Mouse (Mus musculus) frontal cortex, postnatal 25 days (tissue): ENCODE results near the gene Irf2bp2.
A peak's percentile ranks its signal among the peaks of the same experiment; 100 is the strongest.

Source experiments
- DNase-seq, 2 experiments: peaks; one replicate each; pipeline ENCODE4 v3.0.0; 2022; ENCODE audit warnings: low spot score in 2 of 2

The Irf2bp2 gene

GRCm38 (mm10) chr8:126567674-126568073 lies 26.1 kb downstream of the Irf2bp2 start:
- DNase-seq: no peak

DNA sequence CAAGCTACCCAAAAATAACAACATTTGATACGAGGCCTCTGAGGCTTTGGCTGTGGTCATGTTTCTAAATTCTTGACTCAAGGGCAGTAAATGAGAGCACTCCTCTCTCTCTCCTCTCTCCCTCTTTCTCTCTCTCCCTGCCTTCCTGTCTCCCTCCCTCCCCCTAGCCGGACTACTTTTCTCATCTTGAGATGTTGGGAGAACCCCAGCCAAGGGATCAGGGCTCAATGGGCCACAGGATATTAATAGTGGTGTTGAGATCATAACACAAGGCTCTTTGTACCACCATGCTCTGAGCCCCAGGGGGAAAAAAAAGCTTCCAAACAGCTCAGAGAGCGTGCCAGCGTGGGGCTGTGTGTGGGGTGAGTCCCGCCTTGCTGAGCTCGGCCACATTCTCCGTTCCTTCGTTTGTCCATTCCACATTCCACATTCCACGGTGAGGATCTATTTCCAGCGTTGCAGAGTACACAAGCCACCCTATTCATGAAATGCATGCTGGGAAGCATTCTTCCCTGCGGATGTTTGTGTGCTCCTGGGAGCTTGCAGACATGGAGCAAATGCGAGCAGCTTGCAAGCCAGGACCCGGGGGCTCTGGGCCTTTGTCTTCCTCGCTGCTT lies 27.2 kb downstream of the Irf2bp2 start:
- no peak for DNase-seq

GRCm38 (mm10) chr8:126565954-126566445 lies 27.8 kb downstream of the Irf2bp2 start:
- DNase-seq: no peak

DNA sequence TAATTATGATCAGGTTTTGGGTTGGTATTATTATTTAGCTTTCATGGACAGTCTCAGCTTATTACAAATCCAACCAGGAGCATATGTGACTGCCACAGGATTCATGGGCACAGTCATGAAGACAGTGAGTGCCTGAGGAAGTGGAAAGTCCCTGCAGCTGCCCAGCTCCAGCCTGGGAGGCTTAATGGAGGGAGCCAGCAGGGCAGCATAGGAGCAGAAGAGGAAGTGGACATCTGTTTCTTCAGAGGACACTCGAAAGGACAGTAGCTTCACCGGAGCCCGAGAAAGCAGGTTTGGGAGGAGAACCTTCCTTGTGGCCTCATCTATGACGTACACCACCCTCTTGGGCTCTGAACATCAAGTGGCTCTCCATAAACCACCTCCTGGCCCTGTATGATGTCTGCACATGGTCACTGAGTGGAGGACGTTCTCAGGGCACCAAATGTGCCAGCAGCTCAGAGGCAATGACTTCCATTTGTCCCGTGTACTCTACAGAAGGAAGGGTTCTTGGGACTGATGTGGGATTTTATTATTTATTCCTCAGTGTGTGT lies 28.5 kb downstream of the Irf2bp2 start:
- DNase-seq: no peak

DNA sequence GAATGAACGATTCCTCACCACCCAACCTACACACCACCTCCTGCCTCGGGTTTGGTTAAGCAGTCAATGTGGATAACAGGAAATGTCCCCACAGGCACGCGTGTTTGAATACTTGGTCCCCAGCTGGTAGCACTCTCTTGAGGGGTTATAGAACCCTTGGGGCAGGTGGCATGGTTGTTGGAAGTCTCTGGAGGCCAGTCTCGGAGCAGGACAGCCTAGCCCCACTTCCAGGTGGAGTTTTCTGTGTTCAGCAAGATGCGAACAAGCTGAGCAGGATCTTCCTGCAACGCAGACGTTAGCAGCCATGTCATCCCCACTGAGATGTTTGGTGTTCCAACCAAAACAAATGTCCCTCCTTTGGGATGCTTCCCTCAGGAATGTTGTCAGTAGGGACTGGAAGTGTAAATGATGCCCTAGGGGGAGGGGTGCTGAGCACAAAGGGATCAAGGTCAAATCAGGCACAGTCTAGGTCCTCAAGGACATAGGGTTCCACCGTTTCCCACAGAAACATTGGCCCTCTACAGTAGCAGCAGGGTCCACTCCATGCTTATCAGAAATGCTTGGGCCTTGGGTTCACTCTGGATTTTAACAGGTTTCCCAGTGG lies 29.1 kb downstream of the Irf2bp2 start:
- no peak for DNase-seq

- no peak for DNase-seq
Measured at GRCm38 (mm10) chr8:126561316-126561841, 32.4 kb downstream of the Irf2bp2 start.

DNA sequence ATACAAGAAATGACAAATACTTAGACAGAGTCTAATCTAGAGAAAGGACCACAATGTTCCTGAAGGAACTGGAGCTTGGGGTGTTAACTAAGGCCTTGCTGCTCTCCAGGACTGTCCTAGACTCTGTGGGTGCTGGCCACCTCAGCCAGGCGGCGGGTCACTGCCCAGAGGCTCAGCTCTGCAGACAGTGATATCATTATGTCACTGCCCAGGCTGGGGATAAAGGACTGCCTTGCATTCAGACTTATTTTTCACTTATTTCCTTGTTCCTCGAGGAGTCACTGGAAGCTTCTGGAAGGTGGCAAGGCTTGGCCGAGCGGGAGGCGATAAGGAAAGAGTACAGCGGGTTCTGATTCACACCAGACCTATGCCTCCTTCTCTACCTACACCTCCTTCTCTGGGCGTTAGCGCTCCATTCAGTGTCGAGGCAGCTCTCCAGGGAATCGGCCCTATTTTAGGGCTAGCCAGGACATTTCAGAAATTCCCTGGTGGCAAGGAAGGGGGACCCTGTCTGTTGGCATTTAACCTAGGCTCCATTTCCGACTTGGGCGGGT lies 35.3 kb downstream of the Irf2bp2 start:
- DNase-seq: no peak

DNA sequence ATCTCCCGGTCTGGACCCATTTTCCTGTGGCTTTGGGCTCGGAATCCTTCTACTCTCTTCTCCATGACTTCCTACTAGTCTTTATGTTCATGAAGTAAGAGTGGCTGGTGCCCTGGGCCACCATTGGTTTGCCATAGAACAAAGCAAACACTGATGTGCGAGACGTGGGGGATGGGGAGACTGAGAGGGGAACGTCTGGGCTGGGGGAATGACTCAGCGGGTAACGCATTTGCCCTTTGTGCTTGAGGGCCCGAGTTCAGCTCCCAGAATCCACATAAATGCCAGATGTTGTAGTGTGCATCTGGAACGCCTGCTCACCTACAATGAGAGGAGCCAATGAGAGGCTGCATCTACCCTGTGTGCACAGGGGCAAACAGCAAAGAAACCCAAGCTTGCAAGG lies 36.4 kb downstream of the Irf2bp2 start:
- DNase-seq: no peak

DNA sequence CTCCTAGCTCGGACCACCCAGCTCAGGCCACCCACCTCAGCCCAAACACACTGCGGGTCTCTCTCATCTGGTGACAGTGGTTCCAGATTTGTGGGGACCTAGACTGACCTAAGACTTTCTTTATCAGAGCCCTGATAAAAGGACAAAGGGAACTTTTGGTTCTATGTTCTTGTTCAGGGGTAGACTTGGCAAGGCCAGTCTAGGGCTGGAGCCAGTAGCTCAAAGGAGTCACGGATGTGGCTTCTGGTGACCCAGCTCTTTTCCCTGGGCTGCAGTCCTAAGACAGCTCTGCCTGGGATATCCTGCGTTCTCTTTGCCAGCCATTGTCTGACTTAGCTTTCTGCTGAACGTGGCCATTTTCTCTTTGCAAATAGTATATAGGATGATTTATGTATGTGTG lies 37.1 kb downstream of the Irf2bp2 start:
- no peak for DNase-seq

GRCm38 (mm10) chr8:126554741-126555140 lies 39.0 kb downstream of the Irf2bp2 start:
- DNase-seq: no peak

GRCm38 (mm10) chr8:126551871-126552270 lies 41.9 kb downstream of the Irf2bp2 start:
- DNase-seq: no peak

DNA sequence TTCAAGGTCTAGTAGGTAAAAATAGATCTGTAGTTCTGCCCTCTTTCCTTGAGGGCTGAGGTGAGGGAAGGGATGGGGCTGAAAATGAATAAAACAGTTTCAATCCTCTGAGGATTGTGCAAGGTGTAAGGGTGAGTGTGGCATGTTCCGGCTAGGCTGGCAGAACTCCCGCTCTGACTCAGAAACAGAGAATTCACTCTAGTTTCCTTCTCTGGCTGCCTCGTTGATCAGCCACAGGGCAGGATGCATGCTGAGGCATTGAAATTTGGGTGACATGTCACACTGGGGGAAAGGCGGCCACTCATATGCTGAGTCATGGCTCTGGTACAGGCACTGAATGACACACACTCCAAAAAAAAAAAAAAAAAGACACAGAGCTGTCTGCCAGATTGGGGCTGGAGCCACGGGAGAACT lies 42.8 kb downstream of the Irf2bp2 start:
- DNase-seq: no peak

DNA sequence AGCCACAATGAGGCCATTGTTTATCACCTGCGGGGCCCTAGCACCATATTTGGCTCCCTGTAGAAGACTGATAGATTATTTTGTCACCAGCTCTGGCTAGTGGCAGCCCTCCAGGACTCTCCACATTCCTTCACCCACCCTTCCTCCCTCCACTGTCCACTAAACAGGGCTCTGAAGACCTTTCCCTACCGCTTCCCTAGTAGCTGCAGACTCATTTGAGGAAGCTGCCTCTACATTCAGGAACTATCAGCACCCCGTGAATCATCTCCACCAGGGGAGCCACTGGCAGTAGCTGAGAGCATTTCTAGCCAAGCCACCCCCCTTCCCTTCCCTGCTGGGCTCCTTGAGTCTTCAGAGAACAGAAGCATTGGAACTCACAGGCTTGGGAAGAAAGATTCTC lies 45.9 kb downstream of the Irf2bp2 start:
- no peak for DNase-seq

DNA sequence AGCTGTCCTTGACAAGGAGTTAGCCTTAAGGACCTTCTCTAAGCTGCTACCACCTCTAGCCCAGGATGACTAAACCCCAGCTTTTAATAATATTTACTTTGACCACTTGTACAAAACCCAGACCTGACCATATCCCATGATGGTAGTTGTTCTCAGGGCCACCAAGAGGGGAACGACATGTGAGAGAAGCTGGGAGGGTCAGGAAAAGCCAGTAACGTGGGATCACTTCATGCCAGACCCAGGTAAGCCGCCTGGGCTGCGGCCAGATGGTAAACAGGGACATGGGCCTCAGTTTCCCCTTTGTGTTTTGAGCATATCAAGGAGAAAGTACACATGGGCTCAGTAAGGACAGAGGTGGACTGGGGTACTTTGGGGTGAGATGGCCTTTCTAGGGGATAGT lies 46.4 kb downstream of the Irf2bp2 start:
- no peak for DNase-seq

DNA sequence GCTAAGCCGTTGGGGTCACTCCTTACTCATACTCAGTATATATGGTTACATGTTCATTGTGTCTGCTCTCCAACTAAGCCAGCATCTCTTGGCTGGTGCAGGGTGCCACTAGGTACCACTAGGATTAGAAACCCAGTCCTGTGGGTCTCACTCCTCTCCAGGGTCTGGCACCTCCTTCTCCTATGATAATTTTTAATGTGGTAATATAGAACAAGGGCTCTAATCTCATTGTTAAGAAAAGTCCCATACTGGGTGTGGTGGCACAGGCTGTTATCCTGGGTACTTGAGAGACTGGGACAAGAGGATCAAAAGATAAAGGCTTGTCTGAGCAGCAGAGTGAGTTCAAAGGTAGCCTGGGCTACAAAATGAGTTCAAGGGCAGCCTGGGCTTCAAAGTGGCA lies 47.3 kb downstream of the Irf2bp2 start:
- no peak for DNase-seq

DNA sequence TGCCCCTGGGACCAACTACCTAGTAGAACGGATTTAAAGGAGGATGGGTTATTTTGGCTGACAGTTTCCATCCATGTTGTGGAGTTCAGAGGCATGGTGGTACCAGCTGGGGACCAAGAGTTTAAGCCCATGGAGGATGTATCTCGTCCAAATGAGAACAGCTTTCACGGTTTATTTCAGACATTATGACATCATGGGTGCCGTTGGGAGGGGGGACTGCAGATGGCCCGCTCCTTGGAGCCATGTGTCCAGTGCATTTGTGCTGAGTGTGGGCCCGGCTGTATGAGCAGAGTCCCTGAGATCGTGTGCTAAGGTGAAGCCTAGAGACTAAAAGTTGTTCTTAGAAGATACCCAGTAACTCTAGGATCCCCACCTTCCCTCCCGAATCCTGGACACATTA lies 50.4 kb downstream of the Irf2bp2 start:
- no peak for DNase-seq

- DNase-seq: no peak
Measured at GRCm38 (mm10) chr8:126542757-126543156, 51.0 kb downstream of the Irf2bp2 start.

DNA sequence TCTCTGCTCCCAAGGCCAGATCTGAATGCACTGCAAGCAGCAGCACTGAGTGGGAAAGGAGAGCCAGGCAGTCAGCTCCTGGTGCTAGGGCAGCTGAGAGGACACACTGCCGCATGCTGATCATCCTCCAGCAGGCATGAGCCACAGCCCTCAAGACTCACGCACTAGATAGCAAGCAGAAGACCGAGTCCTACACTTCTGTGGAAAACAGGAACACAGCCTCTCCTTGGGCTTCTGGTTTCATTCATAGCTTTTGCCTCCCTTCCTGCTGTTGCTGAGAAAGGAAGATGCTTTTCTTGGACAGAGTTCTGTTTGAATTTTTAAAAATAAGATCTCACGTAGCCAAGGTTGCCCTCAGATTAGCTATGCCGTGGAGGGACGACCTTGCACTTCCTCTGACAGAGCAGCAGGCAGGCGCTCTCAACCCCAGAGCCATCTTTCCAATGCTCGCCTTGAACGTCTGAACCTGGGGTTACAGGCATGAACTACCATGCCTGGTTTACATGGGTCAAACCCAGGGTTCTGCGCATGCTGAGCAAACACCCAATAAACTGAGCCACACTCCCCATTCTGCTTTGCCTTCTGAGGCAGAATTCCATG lies 51.6 kb downstream of the Irf2bp2 start:
- DNase-seq: no peak

DNA sequence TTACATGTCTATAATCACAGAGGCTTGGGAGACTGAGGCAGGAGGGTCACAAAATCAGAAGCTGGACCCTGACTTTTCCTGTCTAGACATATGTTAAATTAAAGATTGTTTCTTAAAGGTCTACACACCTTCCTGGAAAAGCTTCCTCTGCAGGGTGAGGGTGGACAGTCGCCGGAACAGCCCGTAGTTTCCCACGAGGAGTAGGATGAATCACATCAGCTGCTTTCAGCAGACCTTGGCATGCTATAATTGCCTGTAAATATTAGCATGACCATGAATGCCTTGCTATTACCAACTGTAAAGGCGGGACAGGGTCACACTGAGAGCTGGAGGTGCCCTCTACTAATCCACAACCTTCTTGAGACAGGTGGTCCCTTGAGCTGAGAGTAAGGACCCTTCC lies 53.5 kb downstream of the Irf2bp2 start:
- no peak for DNase-seq

- DNase-seq: no peak
Measured at GRCm38 (mm10) chr8:126539355-126540093, 54.3 kb downstream of the Irf2bp2 start.

GRCm38 (mm10) chr8:126538648-126539354 lies 55.0 kb downstream of the Irf2bp2 start:
- peak in 1 of 2 experiments; percentile 57 for DNase-seq
